Mouse (Mus musculus) embryonic fibroblast, embryonic 13.5 days (primary cell): ENCODE data around the gene Shisa6.

Experiments used
- CTCF ChIP-seq: IDR thresholded peaks from 2 replicates; pipeline ENCODE4 v1.5.1; 2011; ENCODE audit warnings: mild to moderate bottlenecking, control low read depth, low read length, moderate library complexity, borderline replicate concordance; ENCODE audit not compliant: insufficient read depth
- POLR2A ChIP-seq: IDR thresholded peaks from 2 replicates; pipeline ENCODE4 v1.6.1; 2011; ENCODE audit warnings: low read depth, mild to moderate bottlenecking, control low read depth, low read length, moderate library complexity

DNA sequence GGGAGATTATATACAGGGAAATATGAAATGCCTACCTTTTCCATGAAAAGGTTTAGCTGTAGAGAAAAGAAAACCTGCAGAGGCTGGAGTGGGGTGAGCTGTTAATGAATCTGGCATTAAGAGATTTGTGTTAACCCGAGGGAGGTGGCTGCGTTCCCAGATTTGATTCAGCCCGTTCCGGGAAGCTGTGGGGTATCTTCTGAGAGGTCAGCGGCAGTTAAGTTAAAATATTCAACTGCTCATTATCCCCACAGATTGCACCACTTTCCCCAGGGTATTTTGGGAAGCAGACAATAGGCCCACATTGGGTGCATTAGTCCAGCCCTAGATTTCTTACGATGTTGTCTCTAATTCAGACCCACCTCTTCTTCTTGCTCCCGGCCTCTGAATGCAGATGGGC is 213.0 kb downstream of the Shisa6 start:
- TF ChIP-seq POLR2A, result no peak
- no peak for TF ChIP-seq CTCF
